Mouse (Mus musculus) spleen, postnatal 4 days (tissue): ENCODE data around the gene Nkd2.

ENCODE experiments used
- DNase-seq, 2 experiments: peaks; one replicate each; pipeline ENCODE4 v3.0.0; 2022; ENCODE audit warnings: low spot score in 2 of 2

Nkd2 gene

GRCm38 (mm10) chr13:73847465-73847836 lies at the start of gene Nkd2:
Nkd2 (minus strand) TSS chr13:73847631.
- DNase-seq = peak; percentile 72 to 89

- DNase-seq = no peak
Measured at GRCm38 (mm10) chr13:73892493-73893178, 45.2 kb upstream of the Nkd2 start.

DNA sequence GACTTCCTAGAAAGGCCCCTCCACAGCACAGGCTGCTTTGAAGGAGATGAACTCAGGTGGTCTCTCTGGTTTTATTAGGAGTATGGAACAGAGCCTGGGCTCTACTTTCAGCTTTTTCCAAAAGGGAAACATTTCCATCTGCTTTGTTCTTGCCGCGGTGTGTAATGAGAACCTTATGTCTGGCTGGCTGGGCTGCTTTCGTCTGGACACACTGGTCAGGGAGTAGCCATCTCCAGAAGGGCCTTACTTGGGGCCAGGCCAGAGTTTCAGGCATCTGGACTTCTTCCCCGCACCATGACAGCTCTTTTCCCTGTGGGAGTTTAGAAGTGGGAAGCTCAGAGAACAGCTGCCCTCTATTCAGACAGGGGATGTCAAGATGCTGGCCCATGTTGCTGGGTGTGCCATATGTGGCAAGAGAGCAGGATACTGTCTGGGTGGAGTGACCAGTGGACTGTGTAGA lies 40.0 kb upstream of the Nkd2 start:
- DNase-seq = no peak

GRCm38 (mm10) chr13:73886601-73887000 lies 39.2 kb upstream of the Nkd2 start:
- no peak for DNase-seq

GRCm38 (mm10) chr13:73886066-73886465 lies 38.6 kb upstream of the Nkd2 start:
- no peak for DNase-seq

GRCm38 (mm10) chr13:73885656-73886055 lies 38.2 kb upstream of the Nkd2 start:
- DNase-seq = no peak

DNA sequence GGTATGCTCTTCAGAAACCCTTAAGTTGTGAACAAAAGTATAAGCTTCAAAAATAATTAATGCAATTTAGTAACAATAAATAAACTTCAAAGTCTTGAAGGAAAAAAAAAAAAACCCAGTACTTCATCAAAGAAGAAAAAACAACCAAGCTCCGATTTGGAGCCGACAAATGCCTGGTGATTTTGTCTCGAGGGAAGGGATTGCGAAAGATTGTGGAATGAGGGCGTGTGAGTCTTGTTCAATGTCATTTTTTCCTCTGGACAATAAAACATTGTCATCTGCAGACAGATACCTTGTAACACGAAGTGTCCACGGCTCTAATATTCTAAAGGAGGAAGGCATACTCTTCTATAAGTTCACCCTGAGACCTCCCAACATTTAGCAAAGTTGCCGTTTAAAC lies 33.9 kb upstream of the Nkd2 start:
- DNase-seq = no peak

GRCm38 (mm10) chr13:73879824-73880223 lies 32.4 kb upstream of the Nkd2 start:
- peak; percentile 51 to 86 for DNase-seq

DNA sequence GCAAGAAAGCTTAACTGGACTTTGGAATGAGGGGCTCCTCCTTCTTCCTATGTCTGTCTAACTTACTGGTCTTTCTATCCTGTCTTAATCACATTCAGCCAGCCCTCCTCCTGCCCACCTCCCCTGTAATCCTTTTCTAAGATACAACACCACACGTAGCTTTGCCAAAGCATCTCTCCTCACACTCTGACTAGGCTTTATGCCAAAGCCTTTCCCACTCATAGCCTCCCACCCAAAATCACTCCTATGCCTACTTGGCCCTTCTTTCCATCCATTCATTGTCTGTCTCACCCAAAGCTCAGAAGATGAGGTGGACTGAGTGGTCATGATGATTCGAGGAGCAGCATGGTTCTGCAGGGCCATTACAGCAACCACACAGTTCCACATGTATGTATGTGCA lies 24.7 kb upstream of the Nkd2 start:
- DNase-seq = no peak

GRCm38 (mm10) chr13:73846589-73847464 lies 604 bp downstream of the Nkd2 start:
- DNase-seq = peak in 1 of 2 experiments; percentile 67

DNA sequence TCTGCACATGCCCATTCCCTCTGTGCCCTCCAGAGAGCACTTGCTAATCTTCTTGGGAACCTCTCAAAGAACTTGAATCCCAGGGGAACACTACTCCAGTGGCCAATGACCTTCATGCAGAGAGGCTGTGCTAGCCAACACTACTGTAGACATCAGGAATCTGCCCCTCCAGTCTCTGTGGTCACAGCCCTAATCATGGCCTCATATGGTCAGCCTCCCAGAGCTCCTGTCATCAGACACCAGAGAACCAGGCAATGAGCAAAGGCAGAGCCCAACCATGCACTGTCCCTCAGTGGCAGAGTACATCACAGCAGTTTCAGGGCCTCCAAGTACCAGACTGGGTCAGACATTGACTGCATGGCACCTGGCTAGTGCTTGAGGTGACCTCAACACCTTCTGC lies 4.7 kb downstream of the Nkd2 start:
- DNase-seq = no peak

DNA sequence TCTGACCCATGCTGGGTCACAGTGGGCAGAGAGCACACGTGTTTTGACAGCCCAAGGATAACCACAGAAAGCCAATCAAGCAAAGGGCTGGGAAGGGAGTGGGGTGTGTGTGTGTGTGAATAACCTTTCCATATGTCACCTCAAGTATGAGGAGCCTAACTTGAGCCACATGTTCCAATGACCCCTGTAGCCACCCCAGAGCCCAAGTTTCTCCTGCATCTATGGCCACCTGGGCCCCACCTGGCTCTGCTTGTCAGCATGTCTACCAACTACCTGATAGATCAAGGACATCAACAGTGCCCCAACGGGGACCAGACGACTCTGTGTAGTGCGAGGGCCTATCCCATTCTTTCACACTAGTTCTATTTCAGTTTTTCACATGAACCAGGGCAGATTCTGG lies 7.7 kb downstream of the Nkd2 start:
- no peak for DNase-seq

DNA sequence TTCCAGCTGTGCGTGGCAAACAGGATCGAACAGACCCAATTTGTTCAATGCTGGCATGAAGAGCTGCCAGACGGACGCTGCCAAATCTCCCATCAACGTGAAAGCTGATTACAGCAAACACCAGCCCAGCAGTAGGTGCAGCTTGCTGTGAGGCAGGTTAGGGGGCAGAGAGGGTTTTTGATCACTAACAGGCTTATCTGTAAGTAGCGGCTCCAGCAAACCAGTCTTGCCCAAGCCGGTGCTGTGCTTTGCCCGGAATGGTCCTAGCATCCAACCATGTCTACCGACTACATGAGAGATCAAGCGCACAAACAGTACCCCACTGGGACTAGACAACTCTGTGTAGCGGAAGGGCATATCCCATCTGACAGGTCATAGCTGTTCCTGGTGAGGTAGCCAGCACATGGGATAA lies 8.3 kb downstream of the Nkd2 start:
- no peak for DNase-seq

- no peak for DNase-seq
Measured at GRCm38 (mm10) chr13:73837708-73838107, 9.7 kb downstream of the Nkd2 start.

DNA sequence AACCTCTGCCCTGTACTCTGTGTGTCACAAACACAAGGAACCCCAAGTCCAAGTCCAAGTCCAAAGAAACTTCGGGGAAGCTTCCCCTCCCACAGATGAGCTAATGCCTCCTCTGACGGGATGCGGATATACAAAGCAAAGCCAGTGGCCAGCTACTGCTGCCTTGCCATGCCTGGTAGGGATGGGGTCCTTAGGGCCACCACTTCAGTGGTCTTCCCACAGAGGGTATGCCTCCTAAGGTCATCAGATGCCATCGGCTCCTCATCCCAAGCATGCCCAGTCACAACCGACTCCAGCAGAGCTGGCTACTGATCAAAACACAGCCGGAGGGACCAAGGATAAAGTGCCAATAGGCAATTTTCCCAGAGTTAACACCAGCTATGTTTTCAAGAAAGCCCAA lies 10.9 kb downstream of the Nkd2 start:
- DNase-seq = no peak

DNA sequence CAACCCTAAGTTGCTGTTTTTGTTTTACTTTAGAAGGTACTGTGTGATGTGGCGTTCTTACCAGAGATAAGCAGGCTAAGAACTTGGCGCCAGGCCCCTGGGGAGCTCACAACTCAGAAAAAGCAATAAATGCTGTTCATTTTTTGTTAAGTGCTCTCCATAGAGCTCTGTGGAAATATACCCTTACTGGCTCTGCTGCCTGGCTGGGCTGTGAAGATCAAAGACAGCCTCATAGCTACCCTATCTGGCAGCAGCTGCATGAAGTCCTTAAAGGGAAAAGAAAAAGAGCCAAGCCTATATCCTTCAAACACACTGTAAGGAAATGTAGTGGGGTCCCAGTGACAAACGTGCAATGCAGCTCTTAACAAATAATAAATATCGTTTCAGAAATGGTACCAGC lies 11.6 kb downstream of the Nkd2 start:
- DNase-seq = no peak

- no peak for DNase-seq
Measured at GRCm38 (mm10) chr13:73833809-73834208, 13.6 kb downstream of the Nkd2 start.

GRCm38 (mm10) chr13:73831486-73831885 lies 15.9 kb downstream of the Nkd2 start:
- DNase-seq = peak; percentile 28 to 79

DNA sequence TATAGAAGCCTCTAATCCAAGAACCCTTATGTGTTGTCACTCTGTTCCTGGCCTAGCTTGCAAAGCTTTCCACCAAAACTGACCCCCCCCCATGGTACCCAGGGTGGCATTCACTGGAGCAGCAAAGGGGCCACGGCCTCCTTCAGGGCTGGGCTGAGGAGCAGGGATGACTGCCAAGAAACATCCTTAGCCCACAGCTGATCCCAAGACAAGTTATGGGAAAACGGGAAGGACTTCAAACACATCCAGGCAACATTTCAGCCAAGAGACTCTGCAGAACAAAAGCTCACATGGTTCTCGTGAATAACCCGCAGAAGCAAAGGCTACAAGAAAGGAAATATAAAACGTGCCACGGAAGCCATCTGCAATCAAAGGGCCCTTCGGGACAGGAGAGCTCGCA lies 20.2 kb downstream of the Nkd2 start:
- DNase-seq = no peak

- DNase-seq = no peak
Measured at GRCm38 (mm10) chr13:73823711-73824110, 23.7 kb downstream of the Nkd2 start.

DNA sequence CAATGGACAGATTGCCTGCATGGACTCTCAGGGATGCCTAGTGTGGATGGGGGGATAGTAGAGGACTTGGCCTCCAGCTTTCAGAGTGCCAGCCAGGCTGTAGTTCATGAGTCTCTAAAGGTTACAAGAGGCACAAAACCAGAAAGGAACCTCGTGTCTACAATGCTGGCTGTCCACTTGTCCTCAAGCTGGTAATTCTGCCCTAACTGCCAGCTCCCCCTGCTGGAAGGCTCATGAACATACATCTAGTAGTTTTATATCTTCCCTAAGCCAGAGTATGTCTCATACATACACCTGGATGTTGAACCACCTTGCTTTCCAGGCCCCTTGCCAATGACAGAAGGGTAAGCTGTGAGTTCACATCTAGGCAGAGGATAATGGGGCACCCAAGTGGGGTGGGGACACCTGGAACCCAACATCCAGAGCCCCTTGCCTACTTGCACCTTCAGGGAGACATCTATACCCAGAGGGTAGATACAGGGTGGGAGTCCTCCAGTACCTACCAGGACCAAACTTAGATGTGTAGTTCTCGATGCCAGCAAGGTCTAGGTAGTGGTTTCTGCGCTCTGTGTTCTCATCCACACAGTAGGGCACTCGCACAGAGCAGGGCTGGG lies 25.1 kb downstream of the Nkd2 start:
- peak; percentile 42 to 77 for DNase-seq

DNA sequence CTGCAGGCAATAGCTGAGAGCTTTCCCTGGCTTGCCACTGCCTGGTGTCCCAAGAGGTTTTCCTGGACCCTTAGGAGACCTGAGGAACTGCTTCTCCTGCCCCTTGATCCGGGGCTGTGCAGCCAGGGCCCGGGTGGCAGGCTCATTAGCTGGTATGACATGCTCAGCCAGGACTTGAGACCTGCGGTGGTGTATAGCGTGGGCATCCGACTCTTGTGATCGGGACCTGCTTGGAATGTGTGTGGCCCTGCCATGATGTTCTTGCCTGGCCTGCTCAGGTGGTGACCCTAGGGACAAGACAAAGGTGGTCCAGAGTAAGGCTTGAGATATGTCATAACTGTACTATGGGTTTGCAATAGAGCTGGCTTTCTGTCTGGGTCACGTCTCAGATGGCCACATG lies 26.2 kb downstream of the Nkd2 start:
- no peak for DNase-seq

DNA sequence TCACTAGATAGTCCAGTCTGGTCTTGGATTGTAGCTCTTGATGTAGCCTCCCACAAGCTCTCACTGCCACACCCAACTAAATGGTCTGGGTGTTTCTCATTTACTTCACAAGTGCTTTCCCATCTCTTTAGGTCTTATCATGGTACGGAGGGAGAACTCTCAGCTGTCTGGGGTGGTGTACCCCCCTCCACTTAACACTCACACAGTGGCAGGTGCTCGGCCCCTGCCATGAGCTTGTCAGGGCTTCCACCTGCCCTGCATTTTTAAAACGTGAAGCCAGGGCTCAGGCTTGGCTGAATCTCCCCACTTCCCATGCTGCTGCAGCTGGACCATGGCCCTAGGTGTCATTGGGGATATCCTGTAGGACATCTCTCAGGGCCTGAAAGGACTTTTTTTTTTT lies 28.5 kb downstream of the Nkd2 start:
- no peak for DNase-seq
